Mouse (Mus musculus) neural tube, embryonic 15.5 days (tissue): Measurements from ENCODE around the gene Dhx16. TPM values are rescaled to one million over a fixed set of nuclear protein-coding genes. Genes with fewer than 3 reads are reported as not detected.

ENCODE experiments used
- ATAC-seq: fragments of 200-750 bp; cut with Nextera tagmentation; 2 replicates; pipeline ENCODE4 v1.8.0; 2017; ENCODE audit warnings: mild to moderate bottlenecking, moderate TSS enrichment, moderate library complexity; ENCODE audit not compliant: low FRiP score
- H3K27ac ChIP-seq: fragments of 300-500 bp; sonication (generic); replicated peaks from 2 replicates; pipeline ENCODE4 v1.5.1; 2015; ENCODE audit warnings: mild to moderate bottlenecking, inconsistent platforms
- H3K27me3 ChIP-seq: fragments of 300-500 bp; sonication (generic); replicated peaks from 2 replicates; pipeline ENCODE4 v1.6.1; 2015; ENCODE audit warnings: inconsistent platforms
- H3K36me3 ChIP-seq: fragments of 300-500 bp; sonication (generic); 2 replicates; pipeline ENCODE4 v1.6.1; 2015; ENCODE audit warnings: inconsistent platforms
- H3K4me1 ChIP-seq: fragments of 300-500 bp; sonication (generic); 2 replicates; pipeline ENCODE4 v1.6.1; 2015; ENCODE audit warnings: inconsistent platforms
- H3K4me2 ChIP-seq: fragments of 300-500 bp; sonication (generic); 2 replicates; pipeline ENCODE4 v1.6.1; 2015; ENCODE audit warnings: inconsistent platforms, mild to moderate bottlenecking, moderate library complexity
- H3K4me3 ChIP-seq: fragments of 300-500 bp; sonication (generic); replicated peaks from 2 replicates; pipeline ENCODE4 v1.5.1; 2015; ENCODE audit warnings: mild to moderate bottlenecking, inconsistent platforms
- H3K9ac ChIP-seq: fragments of 300-500 bp; sonication (generic); replicated peaks from 2 replicates; pipeline ENCODE4 v1.6.1; 2015; ENCODE audit warnings: mild to moderate bottlenecking, inconsistent platforms
- H3K9me3 ChIP-seq: fragments of 300-500 bp; sonication (generic); replicated peaks from 2 replicates; pipeline ENCODE4 v1.6.1; 2016; ENCODE audit warnings: inconsistent platforms
- WGBS: fragments of 180-500 bp; shearing (Covaris S2); methylation state at CpG from one replicate; pipeline ENCODE4 v1.1.7; 2015; ENCODE audit warnings: mixed read lengths; 5-methylcytosine and 5-hydroxymethylcytosine counted together
- polyA plus RNA-seq: library from polyadenylated mRNA; unstranded; fragments of >200 nt; fragmentation: Nextera tagmentation; extraction: Ambion mirVana; gene quantifications from 2 replicates; pipeline ENCODE4 v1.2.1, GENCODE M21; 2015

Dhx16 gene
- polyA plus RNA-seq, result 26.8 and 30.5 TPM in 2 replicates

- Histone ChIP-seq H3K4me2 (peak within 1 kb of the TSS; percentile 80), H3K9ac (peak within 1 kb of the TSS; percentile 89), H3K27me3 (no peaks in the 10 kb centered on the region), H3K4me1 (peaks cover 19% of the 10 kb centered on the region), H3K36me3 (peaks cover 52% of the 10 kb centered on the region), H3K9me3 (no peaks in the 10 kb centered on the region), H3K27ac (peak within 1 kb of the TSS; percentile 79), H3K4me3 (peak within 1 kb of the TSS; percentile 95)
- ATAC-seq, result peak; percentile 91
- WGBS, result 6% methylated on average over 66 of the region's 66 CpGs
These were observed at the start of gene Dhx16 for GRCm38 (mm10) chr17:35879245-35880057. Gene Dhx16 (plus strand): TSS chr17:35879819.

GRCm38 (mm10) chr17:35832400-35833238 lies 47.0 kb upstream of the Dhx16 start:
- Histone ChIP-seq H3K36me3 (peaks cover 63% of the 10 kb centered on the region), H3K4me2 (no peak overlapping the region), H3K27me3 (no peaks in the 10 kb centered on the region), H3K9me3 (no peaks in the 10 kb centered on the region), H3K4me3 (no peak overlapping the region), H3K4me1 (peaks cover 50% of the 10 kb centered on the region), H3K27ac (0 out of 2 replicates have a peak overlapping the region, but pooled peaks have one; percentile 28), H3K9ac (no peak overlapping the region)
- WGBS, result 61% methylated on average over 8 of the region's 8 CpGs
- ATAC-seq, result no peak

- H3K9ac ChIP-seq, result no peak overlapping the region
- no peak for ATAC-seq
- H3K4me2 ChIP-seq, result peak overlapping the region; percentile 71; the same call in 1 of the 2 replicates
- no peak overlapping the region for H3K4me3 ChIP-seq
- H3K27me3 ChIP-seq, result no peaks in the 10 kb centered on the region
- H3K36me3 ChIP-seq, result peaks cover 56% of the 10 kb centered on the region
- H3K9me3 ChIP-seq, result no peaks in the 10 kb centered on the region
- 0 out of 2 replicates have a peak overlapping the region, but pooled peaks have one; percentile 9 for H3K27ac ChIP-seq
- 32% methylated on average over 5 of the region's 5 CpGs for WGBS
- peaks cover 50% of the 10 kb centered on the region for H3K4me1 ChIP-seq
These were observed 46.3 kb upstream of the Dhx16 start for GRCm38 (mm10) chr17:35833239-35833751.

- Histone ChIP-seq H3K27me3 (no peaks in the 10 kb centered on the region), H3K4me2 (peak overlapping the region; percentile 71), H3K36me3 (peaks cover 56% of the 10 kb centered on the region), H3K4me1 (peaks cover 50% of the 10 kb centered on the region), H3K9me3 (no peaks in the 10 kb centered on the region), H3K9ac (no peak overlapping the region), H3K27ac (0 out of 2 replicates have a peak overlapping the region, but pooled peaks have one; percentile 9), H3K4me3 (no peak overlapping the region)
- 56% methylated on average over 5 of the region's 5 CpGs for WGBS
- no peak for ATAC-seq
These were observed 45.7 kb upstream of the Dhx16 start for GRCm38 (mm10) chr17:35833894-35834293.

GRCm38 (mm10) chr17:35834696-35835422 lies 44.8 kb upstream of the Dhx16 start:
- no peak for ATAC-seq
- 69% methylated on average over 26 of the region's 26 CpGs for WGBS
- no peaks in the 10 kb centered on the region for H3K9me3 ChIP-seq
- H3K4me3 ChIP-seq, result peak overlapping the region; percentile 70
- 0 out of 2 replicates have a peak overlapping the region, but pooled peaks have one; percentile 17 for H3K9ac ChIP-seq
- peaks cover 53% of the 10 kb centered on the region for H3K4me1 ChIP-seq
- peaks cover 56% of the 10 kb centered on the region for H3K36me3 ChIP-seq
- H3K27me3 ChIP-seq, result no peaks in the 10 kb centered on the region
- H3K4me2 ChIP-seq, result peak overlapping the region; percentile 71
- no peak overlapping the region; the same call in 1 of the 2 replicates for H3K27ac ChIP-seq

GRCm38 (mm10) chr17:35835424-35836140 lies 44.0 kb upstream of the Dhx16 start:
- Histone ChIP-seq H3K9me3 (no peaks in the 10 kb centered on the region), H3K4me2 (peak overlapping the region; percentile 71), H3K9ac (peak overlapping the region; percentile 96; the same call in 1 of the 2 replicates), H3K4me3 (peak overlapping the region; percentile 70), H3K27me3 (no peaks in the 10 kb centered on the region), H3K4me1 (peaks cover 46% of the 10 kb centered on the region), H3K27ac (no peak overlapping the region), H3K36me3 (peaks cover 52% of the 10 kb centered on the region)
- 78% methylated on average over 26 of the region's 26 CpGs for WGBS
- no peak for ATAC-seq

GRCm38 (mm10) chr17:35836178-35836965 lies 43.2 kb upstream of the Dhx16 start:
- Histone ChIP-seq H3K4me2 (peak overlapping the region; percentile 71), H3K27me3 (no peaks in the 10 kb centered on the region), H3K27ac (peak overlapping the region; percentile 96), H3K9me3 (no peaks in the 10 kb centered on the region), H3K4me1 (peaks cover 44% of the 10 kb centered on the region), H3K4me3 (peak overlapping the region; percentile 70), H3K36me3 (peaks cover 49% of the 10 kb centered on the region), H3K9ac (peak overlapping the region; percentile 96)
- WGBS, result 8% methylated on average over 24 of the region's 24 CpGs
- ATAC-seq, result peak; percentile 6; the same call in 1 of the 2 replicates

- Histone ChIP-seq H3K4me3 (peak overlapping the region; percentile 70), H3K4me2 (peak overlapping the region; percentile 71), H3K9ac (peak overlapping the region; percentile 96), H3K27ac (peak overlapping the region; percentile 96), H3K27me3 (no peaks in the 10 kb centered on the region), H3K36me3 (peaks cover 44% of the 10 kb centered on the region), H3K4me1 (peaks cover 47% of the 10 kb centered on the region), H3K9me3 (no peaks in the 10 kb centered on the region)
- ATAC-seq, result peak; percentile 51
- WGBS, result 1% methylated on average over 25 of the region's 25 CpGs
These were observed 42.6 kb upstream of the Dhx16 start for GRCm38 (mm10) chr17:35836991-35837422.

GRCm38 (mm10) chr17:35837487-35837886 lies 42.1 kb upstream of the Dhx16 start:
- Histone ChIP-seq H3K9me3 (no peaks in the 10 kb centered on the region), H3K36me3 (peaks cover 39% of the 10 kb centered on the region), H3K9ac (peak overlapping the region; percentile 96), H3K27me3 (no peaks in the 10 kb centered on the region), H3K4me3 (peak overlapping the region; percentile 70), H3K27ac (peak overlapping the region; percentile 96), H3K4me2 (peak overlapping the region; percentile 71), H3K4me1 (peaks cover 52% of the 10 kb centered on the region)
- WGBS, result under 1% methylated on average over 18 of the region's 18 CpGs
- peak; percentile 12; the same call in 1 of the 2 replicates for ATAC-seq

- H3K27ac ChIP-seq, result peak within 1 kb of the TSS; percentile 96
- H3K27me3 ChIP-seq, result no peaks in the 10 kb centered on the region
- peak within 1 kb of the TSS; percentile 70 for H3K4me3 ChIP-seq
- H3K4me1 ChIP-seq, result peaks cover 51% of the 10 kb centered on the region
- peak; percentile 80 for ATAC-seq
- H3K9me3 ChIP-seq, result no peaks in the 10 kb centered on the region
- WGBS, result under 1% methylated on average over 29 of the region's 29 CpGs
- H3K36me3 ChIP-seq, result peaks cover 33% of the 10 kb centered on the region
- peak within 1 kb of the TSS; percentile 96 for H3K9ac ChIP-seq
- H3K4me2 ChIP-seq, result peak within 1 kb of the TSS; percentile 71
These were observed 41.5 kb upstream of the Dhx16 start, which contains the start of gene Tubb5 for GRCm38 (mm10) chr17:35838122-35838544. Gene Tubb5 (minus strand): TSS chr17:35838306.
